Mouse (Mus musculus): ENCODE measurements around the gene Zfp637.
"Not testable (repeated sequence)": the region's sequence is repeated elsewhere in the genome, so short reads cannot be mapped to it uniquely, and the experiment has no call there.

Zfp637 gene

DNA sequence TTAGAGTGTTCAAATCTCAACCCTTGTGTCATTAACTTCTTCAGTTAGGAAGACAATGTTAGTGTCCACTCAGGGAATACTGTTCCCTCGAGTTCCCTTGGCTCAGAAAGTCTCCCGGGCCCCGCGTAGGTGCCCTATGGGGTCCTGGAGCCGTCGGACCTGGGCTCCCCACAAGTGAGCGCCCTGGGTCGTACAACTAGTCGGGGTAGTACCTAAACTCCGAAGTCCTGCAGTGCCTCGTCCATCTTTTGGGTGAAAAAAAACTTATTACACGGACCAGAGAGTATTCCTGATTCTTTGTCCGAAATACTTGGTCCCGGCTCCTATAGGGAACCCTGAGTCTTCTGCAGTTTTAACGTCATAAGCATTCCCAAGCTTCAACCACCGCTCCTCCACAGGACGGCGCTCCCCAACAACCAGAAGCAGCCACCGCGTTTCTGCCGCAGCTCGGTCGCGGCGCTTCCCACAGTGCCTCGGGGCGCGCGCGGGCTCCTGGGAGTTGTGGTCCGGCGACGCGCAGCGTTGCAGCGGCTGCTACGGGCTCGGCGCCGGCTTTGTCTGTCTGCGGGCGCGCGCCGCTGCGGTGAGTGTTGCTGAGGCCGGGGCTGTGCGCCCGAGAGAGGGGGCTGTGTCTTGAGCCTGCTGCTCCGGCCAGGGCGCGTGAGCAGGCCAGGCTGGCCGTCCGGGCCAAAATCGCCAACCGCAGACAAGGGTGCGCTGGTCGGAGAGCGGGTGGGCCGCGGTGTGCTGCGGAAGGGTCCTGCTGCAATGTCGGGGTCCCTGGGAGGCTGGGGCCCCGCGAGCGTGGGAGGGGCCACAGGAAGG lies at the start of gene Zfp637:
Zfp637 (plus strand) TSS at position 495 of the 825 bp plus-strand sequence.
- DNase-seq (ENCODE audit: low spot score) = peak; percentile 94

DNA sequence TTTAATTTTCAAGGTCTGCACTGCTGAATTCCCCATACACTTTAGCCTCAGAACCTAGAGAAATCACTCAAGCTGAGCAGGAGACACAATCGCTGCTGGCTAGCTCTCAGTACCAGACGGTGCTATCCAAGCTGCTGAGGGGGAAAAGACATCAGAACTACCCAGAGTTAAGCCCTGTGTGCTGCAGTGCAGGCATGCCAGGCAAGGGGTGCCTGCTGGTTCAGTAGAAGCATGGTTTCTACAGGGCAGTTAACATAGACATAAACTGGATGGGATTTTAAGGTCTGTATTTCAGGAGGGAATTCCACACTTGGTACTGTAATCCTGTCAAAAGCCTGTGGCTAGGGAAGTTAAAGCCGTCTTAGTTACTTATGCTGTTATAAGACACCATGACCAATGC lies 45.7 kb upstream of the Zfp637 start:
- DNase-seq (ENCODE audit: low spot score) = no peak

DNA sequence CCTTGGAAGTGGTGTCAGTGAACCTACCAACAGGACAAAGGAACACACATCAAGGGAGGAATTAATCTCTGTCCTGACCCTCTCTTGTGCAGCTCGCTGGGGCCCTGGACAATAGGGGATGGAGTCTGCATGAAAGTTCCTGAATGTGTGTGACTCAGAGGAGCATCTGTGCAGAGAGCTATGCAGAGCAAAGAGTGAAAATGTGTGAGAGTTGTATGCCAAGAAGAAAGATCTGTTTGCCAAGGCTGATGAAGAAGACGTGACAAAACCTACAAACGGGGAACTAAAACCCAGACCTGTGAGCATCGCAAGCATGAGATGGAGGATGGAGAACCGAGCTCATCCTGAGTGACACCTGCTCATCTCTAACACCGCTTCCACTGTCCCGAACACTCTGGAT lies 40.2 kb upstream of the Zfp637 start:
- no peak for DNase-seq (ENCODE audit: low spot score)

DNA sequence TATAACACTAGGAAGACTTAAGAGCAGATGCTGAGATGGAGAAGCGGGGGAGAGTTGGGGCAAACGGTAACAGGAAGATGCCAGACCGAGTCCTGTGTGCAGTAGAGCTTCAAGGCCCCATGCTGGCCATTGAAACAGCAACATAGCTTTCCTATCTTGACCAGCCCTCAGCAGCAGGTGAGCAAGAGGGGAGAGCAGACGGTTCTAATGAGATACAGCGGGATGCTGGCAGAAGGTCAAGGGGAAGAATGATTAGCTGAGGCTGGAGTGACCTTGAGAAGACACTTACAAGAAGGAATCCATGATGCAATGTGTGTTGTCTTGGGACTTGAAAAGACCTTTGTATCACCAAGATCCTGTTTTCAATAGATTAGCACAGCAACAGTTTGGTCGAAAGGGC lies 39.2 kb upstream of the Zfp637 start:
- DNase-seq (ENCODE audit: low spot score) = no peak

DNA sequence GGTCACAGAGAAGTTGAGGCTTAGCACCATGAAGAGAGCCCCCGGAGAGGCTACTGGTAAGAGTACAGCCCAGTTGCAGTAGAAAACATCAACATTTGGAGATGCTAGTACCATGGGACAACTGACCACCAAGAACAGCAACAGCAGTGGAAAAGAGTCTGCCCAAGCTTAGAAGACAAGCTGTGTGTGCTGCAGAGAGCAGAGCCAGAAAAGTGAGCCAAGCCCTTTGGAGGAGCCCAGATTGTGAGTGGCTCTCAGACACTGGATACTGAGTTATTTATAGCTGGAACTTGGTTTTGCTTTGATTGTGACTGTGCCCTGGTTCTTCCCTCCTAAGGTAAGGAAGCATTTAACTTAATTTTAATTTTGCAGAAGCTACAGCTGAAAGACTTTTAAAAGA lies 33.2 kb upstream of the Zfp637 start:
- no peak for DNase-seq (ENCODE audit: low spot score)

DNA sequence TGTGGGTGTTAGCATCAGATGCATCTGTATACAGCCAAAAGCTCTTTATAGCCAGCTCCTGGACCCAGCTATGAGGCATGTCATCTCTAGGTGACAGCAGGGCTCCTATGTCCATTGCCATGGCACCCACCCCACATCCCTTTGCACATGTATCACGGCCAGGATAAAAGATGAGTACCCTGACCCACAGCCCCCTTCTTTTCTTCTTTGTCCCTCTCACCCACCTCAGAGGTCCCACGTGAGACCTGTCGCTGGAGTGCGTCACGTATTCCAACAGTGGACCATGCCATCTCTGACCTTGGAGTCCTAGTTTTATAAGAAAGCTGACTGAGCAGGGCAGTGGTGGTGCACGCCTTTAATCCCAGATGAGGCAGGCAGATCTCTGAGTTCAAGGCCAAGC lies 31.2 kb upstream of the Zfp637 start:
- no peak for DNase-seq (ENCODE audit: low spot score)

DNA sequence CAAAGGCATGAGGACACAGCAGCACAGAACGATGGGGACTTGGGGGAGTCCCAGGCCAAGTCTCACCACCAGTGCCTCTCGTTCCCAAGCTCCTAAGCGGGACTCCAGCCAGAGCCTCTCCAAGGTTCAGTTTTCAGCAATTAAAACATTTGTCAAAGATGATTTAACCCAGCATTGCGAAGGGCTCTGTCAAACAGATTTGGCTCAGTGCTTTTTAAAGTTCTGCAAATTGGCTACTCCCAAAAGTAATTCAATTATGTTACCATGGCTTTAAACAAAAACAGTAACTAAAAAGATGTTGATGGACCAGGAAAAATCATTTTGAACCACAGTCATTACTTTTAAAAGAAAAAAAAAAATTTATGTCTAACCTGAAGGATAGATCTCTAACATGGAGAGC lies 30.3 kb upstream of the Zfp637 start:
- no peak for DNase-seq (ENCODE audit: low spot score)

DNA sequence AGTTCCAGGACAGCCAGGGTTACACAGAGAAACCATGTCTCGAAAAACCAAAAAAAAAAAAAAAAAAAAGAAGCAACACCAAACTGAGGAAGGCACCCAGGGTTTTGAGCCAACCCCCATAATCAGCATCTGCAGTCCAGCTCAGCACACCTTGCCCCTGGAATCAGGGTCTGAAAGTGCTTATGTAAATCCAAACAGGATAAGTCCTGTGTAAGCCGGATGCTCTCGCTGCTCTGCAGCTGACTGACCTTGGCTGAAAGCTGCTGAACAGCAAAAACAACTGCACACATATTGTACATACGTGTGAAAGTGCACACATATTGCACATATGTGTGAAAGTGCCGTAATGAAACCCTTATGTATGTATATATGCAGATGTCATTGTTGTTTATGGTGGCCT lies 29.7 kb upstream of the Zfp637 start:
- DNase-seq (ENCODE audit: low spot score) = no peak

DNA sequence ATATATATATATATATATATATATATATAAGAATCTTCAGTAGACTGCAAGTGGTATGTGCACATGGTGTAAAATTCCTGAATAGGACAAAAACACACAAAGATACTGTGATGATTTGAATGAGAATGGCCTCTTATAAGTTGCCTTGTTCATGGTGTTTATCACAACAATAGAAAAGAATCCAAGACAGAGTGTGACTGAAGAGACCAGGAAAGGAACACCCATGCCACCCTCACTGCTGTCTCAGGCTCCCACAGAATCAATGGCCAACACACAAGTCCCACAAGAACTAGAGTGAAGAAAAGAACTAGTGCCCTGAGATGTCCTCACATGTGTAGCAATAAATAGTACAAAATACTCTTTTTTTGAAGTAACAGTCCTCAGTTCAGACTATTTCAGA lies 26.3 kb upstream of the Zfp637 start:
- no peak for DNase-seq (ENCODE audit: low spot score)

DNA sequence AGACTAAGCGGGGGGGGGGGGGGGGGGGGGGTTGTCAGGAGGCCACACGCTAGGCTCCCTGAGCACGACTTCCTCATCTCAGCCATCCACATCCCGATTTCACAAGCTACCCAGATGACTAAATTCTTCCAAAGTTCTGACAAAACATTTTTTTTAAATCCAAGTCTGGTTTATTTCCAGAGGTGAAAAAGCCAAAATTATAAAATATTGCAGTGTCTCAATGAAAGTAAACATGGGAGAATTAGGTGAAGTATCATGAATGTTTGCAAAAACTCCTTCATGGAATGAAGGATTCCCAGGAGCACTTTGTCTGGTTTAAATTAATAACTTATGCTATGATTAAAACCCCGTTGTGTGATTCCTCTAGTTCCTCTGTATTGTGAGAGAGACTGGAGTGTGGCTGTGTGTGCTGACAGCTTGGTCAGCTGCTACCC lies 23.9 kb upstream of the Zfp637 start:
- DNase-seq (ENCODE audit: low spot score) = no peak

DNA sequence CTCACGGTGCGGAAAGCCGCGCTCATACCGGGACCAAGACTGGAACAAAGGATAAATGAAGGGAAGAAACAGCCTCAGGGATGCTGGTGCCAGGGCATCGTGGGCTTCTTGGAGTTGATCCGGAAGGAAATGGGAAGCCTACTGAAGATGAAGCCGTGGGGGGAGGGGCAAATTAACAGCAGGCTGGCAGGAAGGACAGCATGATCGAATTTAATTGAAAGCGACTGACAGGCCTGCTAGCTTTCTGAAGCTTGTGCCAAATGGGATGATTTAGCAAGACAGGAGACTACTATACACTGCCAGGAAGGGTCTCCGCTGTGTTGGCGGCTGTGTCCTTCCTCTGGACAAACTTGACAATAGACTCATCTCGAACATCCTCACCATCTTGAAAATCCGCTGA lies 20.7 kb upstream of the Zfp637 start:
- no peak for DNase-seq (ENCODE audit: low spot score)

DNA sequence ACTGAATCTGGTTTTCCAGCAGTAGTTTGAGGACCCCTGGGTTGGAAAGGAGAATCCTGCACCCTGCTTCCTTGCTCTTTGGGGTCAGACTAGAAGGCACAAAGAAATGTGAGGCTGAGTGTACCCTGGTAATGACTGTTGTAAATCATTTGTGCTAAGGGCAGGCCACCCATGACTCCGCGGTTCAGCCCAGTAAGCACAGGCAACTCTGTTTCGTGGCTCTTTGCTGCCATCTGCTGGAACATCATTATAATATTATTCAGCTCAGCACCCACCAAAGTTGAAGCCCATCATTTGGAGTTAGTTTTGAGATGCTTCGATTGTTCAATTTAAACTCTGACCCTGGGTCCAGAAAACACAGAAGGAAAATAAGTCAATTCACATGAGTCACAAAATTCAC lies 15.6 kb upstream of the Zfp637 start:
- peak; percentile 34 for DNase-seq (ENCODE audit: low spot score)

DNA sequence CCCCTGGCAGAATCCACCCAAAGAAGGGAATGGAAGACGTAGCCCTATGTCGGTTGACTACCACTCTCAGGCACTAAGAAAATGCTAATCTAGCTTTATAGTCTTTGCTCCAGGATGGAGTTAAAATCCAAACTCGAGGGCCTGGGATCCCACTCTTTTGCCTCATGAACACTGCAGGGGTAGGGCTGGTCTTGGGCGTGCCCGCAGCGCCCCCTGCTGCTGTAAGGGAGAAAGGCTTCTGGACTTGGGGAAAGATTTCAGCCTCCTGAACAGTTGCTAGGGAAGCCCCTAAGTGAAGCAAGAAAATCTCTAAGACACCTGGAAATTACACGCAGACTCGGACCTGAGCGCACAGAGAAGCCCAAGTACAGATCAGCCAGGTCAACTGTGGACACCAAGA lies 12.7 kb upstream of the Zfp637 start:
- DNase-seq (ENCODE audit: low spot score) = peak; percentile 68

DNA sequence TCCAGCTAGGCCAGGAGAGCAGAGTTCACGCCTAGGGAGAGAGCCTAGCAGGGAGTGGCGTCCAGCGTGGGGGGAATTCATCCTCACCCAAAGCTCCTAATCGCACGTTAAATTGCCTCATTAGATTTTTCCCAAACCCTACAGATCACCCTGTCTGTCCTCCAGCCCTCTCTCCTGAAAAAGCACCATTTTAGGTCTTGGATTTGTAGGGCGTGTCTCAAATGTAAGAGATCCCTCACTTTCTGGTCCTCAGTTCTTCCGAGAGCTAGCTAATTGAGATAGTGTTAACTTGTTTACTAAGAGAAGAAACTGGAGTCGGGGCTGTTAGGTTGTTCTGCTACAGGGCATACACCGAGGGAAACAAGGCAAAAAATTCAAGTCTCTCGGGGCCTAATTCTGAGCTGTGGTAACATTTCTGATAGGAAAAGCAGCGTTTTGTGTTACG lies 553 bp downstream of the Zfp637 start:
- peak; percentile 12 for DNase-seq (ENCODE audit: low spot score)

DNA sequence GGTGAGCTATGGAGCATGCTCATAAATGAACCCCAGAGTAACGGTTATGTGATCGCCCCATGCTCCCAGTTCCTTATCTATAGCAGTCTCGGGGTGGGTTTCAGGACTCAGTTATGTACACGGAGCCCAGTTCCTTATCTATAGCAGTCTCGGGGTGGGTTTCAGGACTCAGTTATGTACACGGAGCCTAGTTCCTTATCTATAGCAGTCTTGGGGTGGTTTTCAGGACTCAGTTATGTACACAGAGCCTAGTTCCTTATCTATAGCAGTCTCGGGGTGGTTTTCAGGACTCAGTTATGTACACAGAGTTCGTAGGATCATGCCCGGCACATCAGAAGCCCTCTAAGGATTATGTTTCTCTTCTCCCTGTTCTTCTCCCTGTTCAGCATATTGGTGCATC lies 3.6 kb downstream of the Zfp637 start:
- DNase-seq (ENCODE audit: low spot score) = no peak

DNA sequence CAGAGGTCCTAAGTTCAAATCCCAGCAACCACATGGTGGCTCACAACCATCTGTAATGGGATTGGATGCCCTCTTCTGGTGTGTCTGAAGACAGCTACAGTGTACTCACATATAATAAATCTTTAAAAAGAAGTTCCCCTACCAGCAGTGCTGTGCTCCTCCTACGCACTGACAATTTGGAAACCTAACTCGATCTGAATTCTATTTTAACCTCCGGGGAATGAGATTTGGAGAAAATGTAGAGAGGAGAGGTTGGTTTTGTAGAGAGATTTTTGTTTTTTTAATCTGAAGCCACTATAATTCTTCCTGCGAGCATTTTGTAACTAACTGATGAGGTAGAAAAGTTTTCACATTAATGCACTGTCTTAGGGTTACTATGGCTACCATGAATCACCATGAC lies 5.7 kb downstream of the Zfp637 start:
- DNase-seq (ENCODE audit: low spot score) = not testable (repeated sequence)

DNA sequence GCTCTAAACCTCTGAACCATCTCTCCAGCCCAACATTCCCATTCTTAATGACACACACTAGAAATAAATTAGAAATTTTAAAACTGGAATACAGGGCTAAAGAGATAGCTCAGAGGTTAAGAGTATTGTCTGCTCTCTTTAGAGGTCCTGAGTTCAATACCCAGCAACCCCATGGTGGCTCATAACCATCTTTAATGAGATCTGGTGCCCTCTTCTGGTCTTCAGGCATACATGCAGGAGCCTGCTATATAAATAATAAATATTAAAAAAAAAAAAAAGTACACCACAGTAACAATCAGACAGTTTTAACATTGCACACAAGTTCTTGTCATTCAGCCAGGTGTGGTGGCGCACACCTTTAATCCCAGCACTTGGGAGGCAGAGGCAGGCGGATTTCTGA lies 6.8 kb downstream of the Zfp637 start:
- no peak for DNase-seq (ENCODE audit: low spot score)

DNA sequence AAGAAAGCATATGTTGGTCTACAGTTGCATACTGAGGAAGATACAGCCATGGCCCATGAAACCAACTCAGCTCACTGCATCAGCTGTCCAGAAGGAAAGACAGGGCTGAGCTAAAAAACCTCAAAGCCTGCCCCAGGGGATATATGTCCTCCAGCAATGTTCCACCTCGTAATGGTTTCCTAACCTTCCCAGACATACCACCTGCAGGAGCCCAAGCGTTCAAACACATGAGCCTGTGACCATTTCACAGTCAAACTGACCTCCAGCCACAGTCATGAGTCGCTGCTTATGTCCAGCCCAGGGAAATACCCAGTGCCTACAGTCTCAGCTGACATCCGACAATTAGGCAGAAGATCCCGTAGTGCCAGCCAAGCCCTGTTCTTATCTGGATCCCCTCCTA lies 7.6 kb downstream of the Zfp637 start:
- DNase-seq (ENCODE audit: low spot score) = peak; percentile 2

DNA sequence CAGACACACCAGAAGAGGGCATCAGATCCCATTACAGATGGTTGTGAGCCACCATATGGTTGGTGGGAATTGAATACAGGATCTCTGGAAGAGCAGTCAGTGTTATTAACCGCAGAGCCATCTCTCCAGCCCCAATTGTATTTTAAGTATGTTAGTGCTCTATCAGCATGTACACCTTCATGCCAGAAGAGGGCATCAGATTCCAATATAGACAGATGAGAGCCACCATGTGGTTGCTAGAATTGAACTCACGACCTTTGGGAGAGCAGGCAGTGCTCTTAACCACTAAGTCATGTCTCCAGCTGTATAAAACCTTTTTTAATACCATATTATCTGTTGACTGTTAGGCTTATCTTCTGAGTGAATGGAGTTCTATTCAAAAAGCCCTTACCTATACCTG lies 10.8 kb downstream of the Zfp637 start:
- no peak for DNase-seq (ENCODE audit: low spot score)

DNA sequence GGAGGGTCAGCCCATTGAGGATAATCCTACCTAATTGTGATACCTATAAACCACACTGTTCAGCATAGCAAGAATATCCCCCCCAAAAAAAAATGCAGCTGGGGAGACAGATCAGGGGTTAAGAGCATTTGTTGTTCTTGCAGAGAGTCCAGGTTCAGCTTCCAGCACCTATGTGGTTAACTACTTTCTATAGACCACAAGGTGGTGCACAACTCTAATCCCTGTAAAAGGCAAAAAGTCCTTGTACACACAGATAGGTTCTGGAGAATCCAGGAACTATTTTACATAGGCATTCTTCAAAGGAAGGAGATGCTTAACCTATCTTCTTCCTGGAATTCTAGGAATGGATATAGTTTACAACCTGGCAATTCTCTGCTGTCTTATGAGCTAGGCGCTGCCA lies 17.0 kb downstream of the Zfp637 start:
- DNase-seq (ENCODE audit: low spot score) = no peak

DNA sequence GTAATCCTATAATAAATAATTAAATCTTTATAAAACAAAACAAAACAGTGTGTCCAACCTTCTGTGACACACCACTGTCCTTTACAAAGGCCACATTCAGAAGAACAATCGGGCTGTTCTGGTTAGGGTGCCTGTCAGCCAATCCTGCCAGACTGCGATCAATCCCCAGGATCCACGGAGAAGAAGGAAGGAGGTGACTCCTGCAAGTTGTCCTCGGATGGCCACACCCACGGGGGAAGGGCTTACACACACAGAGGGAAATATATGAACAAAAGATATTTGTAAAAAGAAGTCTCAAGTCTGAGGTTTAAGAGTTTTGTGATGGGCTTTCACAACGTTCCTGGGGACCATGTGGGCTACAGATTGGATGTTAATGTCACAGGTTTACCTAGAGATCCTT lies 20.9 kb downstream of the Zfp637 start, which contains the start of gene Zfp239:
Zfp239 (plus strand) TSS at position 253 of the 400 bp plus-strand sequence.
- no peak for DNase-seq (ENCODE audit: low spot score)

DNA sequence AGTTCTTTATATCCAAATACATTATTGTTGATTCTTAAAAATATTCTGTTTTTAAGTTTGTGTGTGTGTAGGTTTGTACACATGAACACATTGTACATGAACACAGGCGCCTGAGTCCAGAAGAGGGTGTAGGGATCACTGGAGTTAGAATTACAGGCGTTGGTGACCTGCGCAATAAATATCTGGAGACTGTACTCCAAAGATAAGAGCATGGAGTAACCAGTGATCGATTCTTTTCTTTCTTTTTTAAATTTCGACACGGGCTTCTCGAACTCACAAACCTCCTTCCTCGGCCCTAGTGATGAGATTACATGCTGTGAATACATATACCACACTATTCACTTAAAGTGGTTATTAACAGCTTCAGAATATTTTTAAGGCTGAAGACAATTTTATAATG lies 21.5 kb downstream of the Zfp637 start:
- DNase-seq (ENCODE audit: low spot score) = no peak

DNA sequence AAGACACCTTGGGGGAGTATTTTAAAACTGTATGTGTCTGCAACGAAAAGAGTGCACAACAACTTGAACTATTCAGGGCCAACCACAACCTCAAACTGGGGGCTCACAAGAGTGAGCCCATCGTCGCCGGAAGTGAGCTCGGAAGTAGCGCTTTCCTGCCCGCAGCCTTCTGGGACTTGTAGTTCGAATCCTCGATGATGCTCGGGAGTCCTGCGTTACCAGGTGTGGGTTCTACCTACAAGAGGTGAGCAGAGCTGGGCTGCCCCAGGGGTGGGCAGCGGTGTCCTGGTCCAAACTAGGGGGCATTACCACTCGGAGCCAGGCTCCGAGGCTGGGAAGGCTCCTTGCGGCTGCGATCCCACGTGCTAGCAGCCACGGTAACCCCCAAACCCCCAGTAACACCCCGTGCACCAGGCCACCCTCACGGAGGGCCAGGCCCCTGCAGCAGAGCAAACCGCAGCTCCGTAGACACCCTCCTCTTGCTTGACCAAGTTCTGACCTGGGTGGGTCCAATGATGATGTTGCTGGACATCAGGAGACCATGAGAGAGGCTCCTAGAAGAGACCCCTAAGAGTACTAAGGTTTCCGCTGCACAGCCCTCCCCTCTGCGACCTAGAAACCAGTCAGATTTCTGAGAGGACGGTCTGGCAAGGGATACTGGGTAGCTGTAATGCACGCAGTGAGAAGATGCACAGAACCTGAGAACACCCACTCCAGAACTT lies 22.1 kb downstream of the Zfp637 start:
- DNase-seq (ENCODE audit: low spot score) = peak; percentile 68
